ENCODE assay signal across 11 mouse cellular contexts in the genomic region with DNA sequence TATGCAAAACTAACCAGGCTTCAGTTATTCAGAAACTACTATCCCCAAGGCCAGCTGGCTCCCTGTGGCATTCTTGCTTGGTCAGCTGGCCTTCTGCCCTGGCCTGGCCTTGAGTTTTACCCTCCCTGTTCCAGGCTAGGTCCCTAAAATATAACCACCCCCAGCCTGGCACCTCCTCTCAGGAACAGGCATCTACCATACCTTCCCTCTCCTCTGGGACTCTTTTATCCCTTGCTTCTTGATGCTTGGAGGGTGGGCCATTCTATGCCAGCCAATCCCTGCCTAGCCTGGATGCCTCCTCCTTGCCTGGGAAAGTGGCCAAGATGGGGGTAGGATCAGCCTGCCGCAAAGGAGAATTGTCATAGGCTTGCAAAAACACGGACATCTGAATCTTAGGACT. TPM values are rescaled to one million over a fixed set of nuclear protein-coding genes. Genes with fewer than 3 reads are reported as not detected.
A peak's percentile ranks its signal among the peaks of the same experiment; 100 is the strongest.
DNase-seq lines count a peak whose midpoint lies in the region; ATAC-seq and TF ChIP-seq lines count a peak whose summit lies in the region.
"Had no signal": no experiment of that assay in that cellular context is flagged by ENCODE, and none has a peak within 500 bp of the region (broad histone marks: within the 10 kb centered on the region; RNA-seq: fewer than 3 reads in every experiment).

Cyp4f14 (minus strand) TSS at position 212 of the 400 bp plus-strand sequence.

- no peak for TF ChIP-seq CTCF in forebrain, postnatal 0 days (IDR thresholded peaks at IDR 0.05; ENCODE audit: low read depth)
- TF ChIP-seq CTCF in lung, embryonic 14.5 days (IDR thresholded peaks at IDR 0.05; ENCODE audit: low read depth): no peak

- H3K9me3 ChIP-seq in forebrain, postnatal 0 days (ENCODE audit: low read length): peaks cover 5% of the 10 kb centered on the region; the same call in 1 of the 2 replicates
- H3K9me3 ChIP-seq in forebrain, embryonic 13.5 days (replicated peaks): no peaks in the 10 kb centered on the region
- H3K9me3 ChIP-seq in lung, embryonic 14.5 days (ENCODE audit: low read depth, low read length): no peaks in the 10 kb centered on the region
- no peaks in the 10 kb centered on the region for H3K9me3 ChIP-seq in limb, embryonic 10.5 days (replicated peaks)
- H3K9me3 ChIP-seq: forebrain, embryonic 12.5 days had no signal

- peak; percentile 32; the same call in 1 of the 2 replicates for ATAC-seq in forebrain, postnatal 0 days
- no peak for ATAC-seq in forebrain, embryonic 13.5 days
- no peak for ATAC-seq in lung, embryonic 14.5 days (ENCODE audit: insufficient read depth)

- peak; percentile 17 for DNase-seq in forebrain, postnatal 0 days
- DNase-seq in lung, embryonic 14.5 days: peak; percentile 3
- no peak for DNase-seq in lung, postnatal 25 days (ENCODE audit: low spot score)
- peak; percentile 49 to 65 for DNase-seq in cerebellum, postnatal 25 days
- peak; percentile 7 to 8 for DNase-seq in layer of hippocampus, postnatal 25 days (ENCODE audit: extremely low spot score in 1 of 2, low spot score in 1 of 2)
- no peak for DNase-seq in thymus, postnatal 25 days
- DNase-seq in limb, embryonic 10.5 days (ENCODE audit: low spot score): no peak

- H3K27me3 ChIP-seq in forebrain, postnatal 0 days (ENCODE audit: insufficient read depth, low read length): no peaks in the 10 kb centered on the region; the same call in 1 of the 2 replicates
- H3K27me3 ChIP-seq in forebrain, embryonic 13.5 days: no peaks in the 10 kb centered on the region; the same call in 1 of the 2 replicates
- H3K27me3 ChIP-seq in lung, embryonic 14.5 days (ENCODE audit: insufficient read depth, low read length): no peaks in the 10 kb centered on the region
- H3K27me3 ChIP-seq in limb, embryonic 10.5 days (ENCODE audit: low read depth, poor library complexity, severe bottlenecking): no peaks in the 10 kb centered on the region

- no peak within 1 kb of the TSS for H3K4me2 ChIP-seq in forebrain, postnatal 0 days (ENCODE audit: low read depth)
- no peak within 1 kb of the TSS for H3K4me2 ChIP-seq in forebrain, embryonic 13.5 days
- H3K4me2 ChIP-seq in lung, embryonic 14.5 days: no peak within 1 kb of the TSS
- H3K4me2 ChIP-seq: forebrain, embryonic 12.5 days had no signal

- no peaks in the 10 kb centered on the region for H3K4me1 ChIP-seq in forebrain, postnatal 0 days (ENCODE audit: insufficient read depth)
- no peaks in the 10 kb centered on the region for H3K4me1 ChIP-seq in forebrain, embryonic 13.5 days
- H3K4me1 ChIP-seq in lung, embryonic 14.5 days (ENCODE audit: insufficient read depth): no peaks in the 10 kb centered on the region
- no peaks in the 10 kb centered on the region for H3K4me1 ChIP-seq in limb, embryonic 10.5 days
- H3K4me1 ChIP-seq: forebrain, embryonic 12.5 days had no signal

- no peaks in the 10 kb centered on the region for H3K36me3 ChIP-seq in forebrain, postnatal 0 days (ENCODE audit: insufficient read depth)
- no peaks in the 10 kb centered on the region for H3K36me3 ChIP-seq in forebrain, embryonic 13.5 days (ENCODE audit: poor library complexity, severe bottlenecking)
- no peaks in the 10 kb centered on the region for H3K36me3 ChIP-seq in lung, embryonic 14.5 days (ENCODE audit: insufficient read depth)
- no peaks in the 10 kb centered on the region for H3K36me3 ChIP-seq in limb, embryonic 10.5 days
- H3K36me3 ChIP-seq: forebrain, embryonic 12.5 days had no signal

- no peak within 1 kb of the TSS for H3K27ac ChIP-seq in forebrain, postnatal 0 days (ENCODE audit: low read depth, low read length)
- H3K27ac ChIP-seq in forebrain, embryonic 13.5 days: no peak within 1 kb of the TSS
- H3K27ac ChIP-seq in lung, embryonic 14.5 days (ENCODE audit: low read depth): no peak within 1 kb of the TSS
- H3K27ac ChIP-seq in limb, embryonic 10.5 days: no peak within 1 kb of the TSS
- H3K27ac ChIP-seq: forebrain, embryonic 12.5 days; kidney, postnatal 0 days; macrophage had no signal

- WGBS in forebrain, postnatal 0 days: 32% methylated on average over 2 of the region's 2 CpGs
- WGBS in forebrain, embryonic 13.5 days: 76% methylated on average over 2 of the region's 2 CpGs
- 63% methylated on average over 2 of the region's 2 CpGs for WGBS in lung, embryonic 14.5 days
- WGBS in limb, embryonic 10.5 days: 70% methylated on average over 2 of the region's 2 CpGs

- H3K9ac ChIP-seq in forebrain, postnatal 0 days: no peak within 1 kb of the TSS
- H3K9ac ChIP-seq in forebrain, embryonic 13.5 days: no peak within 1 kb of the TSS
- H3K9ac ChIP-seq in lung, embryonic 14.5 days: no peak within 1 kb of the TSS
- H3K9ac ChIP-seq: forebrain, embryonic 12.5 days had no signal

- no peak within 1 kb of the TSS for H3K4me3 ChIP-seq in forebrain, postnatal 0 days (ENCODE audit: low read depth, low read length)
- no peak within 1 kb of the TSS for H3K4me3 ChIP-seq in forebrain, embryonic 13.5 days
- H3K4me3 ChIP-seq in lung, embryonic 14.5 days (ENCODE audit: low read depth, low read length): no peak within 1 kb of the TSS
- H3K4me3 ChIP-seq in limb, embryonic 10.5 days: no peak within 1 kb of the TSS
- H3K4me3 ChIP-seq: forebrain, embryonic 12.5 days had no signal

RNA-seq across cellular contexts. Expression of gene Cyp4f14, which starts in this region (rescaled TPM):
- total RNA-seq in forebrain, postnatal 0 days (2014; rRNA removed): 0.31 and 0.62 TPM in 2 replicates
- polyA plus RNA-seq in forebrain, postnatal 0 days (2015; fragmentation: Nextera tagmentation; extraction: Ambion mirVana): 0.38 and 0.48 TPM in 2 replicates
- not detected in 2 replicates for polyA plus RNA-seq in forebrain, embryonic 13.5 days (2015; fragmentation: Nextera tagmentation; extraction: Ambion mirVana)
- not detected in 2 replicates for polyA plus RNA-seq in lung, embryonic 14.5 days (2014; fragmentation: Nextera tagmentation; extraction: Ambion mirVana)
- total RNA-seq in layer of hippocampus, postnatal 25 days (2021): 1 to 10 TPM; 4.6 to 5.3 TPM
- polyA plus RNA-seq in limb, embryonic 10.5 days (2016; fragmentation: Nextera tagmentation; extraction: Ambion mirVana): not detected in 2 replicates
- polyA plus RNA-seq: forebrain, embryonic 12.5 days; kidney, postnatal 0 days; macrophage had no signal

Comparison
In these comparisons a context has a peak if more than half of its experiments do, and no peak if none do; other contexts are left out.
1. Peak in DNase-seq and ATAC-seq in forebrain, postnatal 0 days; RNA of the gene not detected or under 1 TPM.
2. Peak in DNase-seq in lung, embryonic 14.5 days; RNA of the gene not detected or under 1 TPM.
3. DNase-seq: peak in cerebellum, postnatal 25 days (2 of 2) and layer of hippocampus, postnatal 25 days (2 of 2); none in lung, postnatal 25 days (single experiment), thymus, postnatal 25 days (single experiment) and limb, embryonic 10.5 days (single experiment).